Mouse (Mus musculus) heart, embryonic 10.5 days (tissue): ENCODE data around the gene Aldh5a1. TPM values are rescaled to one million over a fixed set of nuclear protein-coding genes. Genes with fewer than 3 reads are reported as not detected.

Experiments used
- polyA plus RNA-seq: library from polyadenylated mRNA; unstranded; fragments of >200 nt; fragmentation: Nextera tagmentation; extraction: Ambion mirVana; gene quantifications from 2 replicates; pipeline ENCODE4 v1.2.1, GENCODE M21; 2016

The Aldh5a1 gene
- polyA plus RNA-seq, 1 experiment from 2014 or later: 4.5 TPM

Other genes with a start within 250 kb of the Aldh5a1 start
- gene Armh2, start 196.4 kb downstream of the Aldh5a1 start, polyA plus RNA-seq: not detected in 2 replicates
- gene Gmnn, start 175.7 kb downstream of the Aldh5a1 start, polyA plus RNA-seq: 126 and 136 TPM in 2 replicates
- gene BC005537, start 136.0 kb downstream of the Aldh5a1 start, polyA plus RNA-seq: 8.0 and 10.4 TPM in 2 replicates
- 116 and 174 TPM in 2 replicates for gene Acot13, start 106.1 kb downstream of the Aldh5a1 start, polyA plus RNA-seq
- 39.7 and 57.2 TPM in 2 replicates for gene Tdp2, start 106.0 kb downstream of the Aldh5a1 start, polyA plus RNA-seq
- gene D130043K22Rik, start 92.5 kb downstream of the Aldh5a1 start, polyA plus RNA-seq: 0.14 and 0.15 TPM in 2 replicates
- 0.11 and 0.33 TPM in 2 replicates for gene Gpld1, start 5.5 kb upstream of the Aldh5a1 start, polyA plus RNA-seq
- 18.5 and 19.8 TPM in 2 replicates for gene Mrs2, start 82.7 kb upstream of the Aldh5a1 start, polyA plus RNA-seq
- 0.75 and 0.83 TPM in 2 replicates for gene Dcdc2a, start 118.3 kb upstream of the Aldh5a1 start, polyA plus RNA-seq